Mouse (Mus musculus) activated CD4-positive, CD25-positive, alpha-beta regulatory T cell (primary cell): ENCODE measurements around the gene Ddx6. TPM values are rescaled to one million over a fixed set of nuclear protein-coding genes. Genes with fewer than 3 reads are reported as not detected.

Experiments used
- polyA plus RNA-seq, 2 experiments: library from polyadenylated mRNA; unstranded; fragments of 100-300 nt; shearing (Covaris generic); gene quantifications; one replicate each; pipeline ENCODE4 v1.2.1; 2017

The Ddx6 gene
- polyA plus RNA-seq, result 10 to 100 TPM; 44.8 to 45.3 TPM

GRCm38 (mm10) chr9:44604779-44605615, at the start of gene Ddx6:
Gene Ddx6 (plus strand): TSS chr9:44604892.

GRCm38 (mm10) chr9:44561597-44561996, 43.1 kb upstream of the Ddx6 start, which contains the start of gene Cxcr5:
Gene Cxcr5 (minus strand): TSS chr9:44561877.

GRCm38 (mm10) chr9:44673005-44673404, 68.3 kb downstream of the Ddx6 start, which contains the start of gene Treh:
Gene Treh (plus strand): TSS chr9:44673233.

Other genes with a start within 250 kb of the Ddx6 start
- 10 to 100 TPM; 42.5 to 45.4 TPM for gene Vps11, start 243.2 kb upstream of the Ddx6 start, polyA plus RNA-seq
- 10 to 100 TPM in 1 of 2 experiments, 1 to 10 TPM in 1; 8.6 to 14.9 TPM for gene Hyou1, start 225.4 kb upstream of the Ddx6 start, polyA plus RNA-seq
- gene Slc37a4, start 208.0 kb upstream of the Ddx6 start, polyA plus RNA-seq, result 10 to 100 TPM; 29.2 to 31.4 TPM
- gene Rps25, start 197.8 kb upstream of the Ddx6 start, polyA plus RNA-seq, result 1,000 to 10,000 TPM; 1,382 to 2,409 TPM
- 100 to 1,000 TPM; 118 to 138 TPM for gene Trappc4, start 197.3 kb upstream of the Ddx6 start, polyA plus RNA-seq
- gene Ccdc84, start 186.3 kb upstream of the Ddx6 start, polyA plus RNA-seq, result 10 to 100 TPM; 53.3 to 67.6 TPM
- under 1 TPM; 0.19 to 0.75 TPM for gene Foxr1, start 163.8 kb upstream of the Ddx6 start, polyA plus RNA-seq
- gene Upk2, start 149.9 kb upstream of the Ddx6 start, polyA plus RNA-seq, result not detected
- gene Bcl9l, start 122.1 kb upstream of the Ddx6 start, polyA plus RNA-seq, result 10 to 100 TPM; 14.8 to 24.6 TPM
- gene Cxcr5, start 43.0 kb upstream of the Ddx6 start, polyA plus RNA-seq, result 10 to 100 TPM; 18.4 to 24.1 TPM
- gene Treh, start 68.3 kb downstream of the Ddx6 start, polyA plus RNA-seq, result not detected
- 1 to 10 TPM in 1 of 2 experiments, under 1 TPM in 1; 0.18 to 1.2 TPM for gene Phldb1, start 130.3 kb downstream of the Ddx6 start, polyA plus RNA-seq
- 100 to 1,000 TPM; 150 to 159 TPM for gene Arcn1, start 163.0 kb downstream of the Ddx6 start, polyA plus RNA-seq
- gene Ift46, start 163.0 kb downstream of the Ddx6 start, polyA plus RNA-seq, result 10 to 100 TPM; 36.3 to 37.9 TPM
- gene Tmem25, start 194.4 kb downstream of the Ddx6 start, polyA plus RNA-seq, result under 1 TPM in 1 of 2 experiments, not detected in 1; 0.09 TPM
- under 1 TPM in 1 of 2 experiments, not detected in 1; 0.24 TPM for gene Ttc36, start 198.2 kb downstream of the Ddx6 start, polyA plus RNA-seq